Mouse (Mus musculus) liver, postnatal 0 days (tissue): ENCODE results near the gene Dnajc3. TPM values are rescaled to one million over a fixed set of nuclear protein-coding genes. Genes with fewer than 3 reads are reported as not detected.

Experiments
- ATAC-seq: fragments of 200-750 bp; cut with Nextera tagmentation; 2 replicates; pipeline ENCODE4 v1.8.0; 2017; ENCODE audit warnings: mild to moderate bottlenecking, moderate library complexity
- DNase-seq: peaks from one replicate; pipeline ENCODE4 v3.0.0-alpha.2; 2016
- H3K27ac ChIP-seq: fragments of 300-500 bp; sonication (generic); 2 replicates; pipeline ENCODE4 v1.5.1; 2014; ENCODE audit warnings: antibody characterized with exemption, moderate library complexity, mild to moderate bottlenecking, low read depth
- H3K27me3 ChIP-seq: fragments of 300-500 bp; sonication (generic); 2 replicates; pipeline ENCODE4 v1.6.1; 2014; ENCODE audit warnings: low read length, control low read depth, mixed read lengths; ENCODE audit not compliant: insufficient read depth
- H3K36me3 ChIP-seq: fragments of 300-500 bp; sonication (generic); replicated peaks from 2 replicates; pipeline ENCODE4 v1.6.1; 2014; ENCODE audit warnings: mild to moderate bottlenecking, control low read depth, low read length, moderate library complexity, mixed read lengths; ENCODE audit not compliant: insufficient read depth
- H3K4me1 ChIP-seq: fragments of 300-500 bp; sonication (generic); 2 replicates; pipeline ENCODE4 v1.6.1; 2014; ENCODE audit warnings: antibody characterized with exemption, mild to moderate bottlenecking, control low read depth; ENCODE audit not compliant: insufficient read depth
- H3K4me2 ChIP-seq: fragments of 300-500 bp; sonication (generic); 2 replicates; pipeline ENCODE4 v1.6.1; 2014; ENCODE audit warnings: low read depth, mild to moderate bottlenecking, low read length, moderate library complexity, mixed read lengths
- H3K4me3 ChIP-seq: fragments of 300-500 bp; sonication (generic); 2 replicates; pipeline ENCODE4 v1.5.1; 2014; ENCODE audit warnings: low read depth, low read length
- H3K9ac ChIP-seq: fragments of 300-500 bp; sonication (generic); replicated peaks from 2 replicates; pipeline ENCODE4 v1.6.1; 2014; ENCODE audit warnings: mild to moderate bottlenecking, moderate library complexity
- H3K9me3 ChIP-seq: fragments of 300-500 bp; sonication (generic); 2 replicates; pipeline ENCODE4 v1.6.1; 2016; ENCODE audit warnings: mild to moderate bottlenecking, control low read depth, low read length, mixed read lengths
- CTCF ChIP-seq: sonication (generic); IDR thresholded peaks from 2 replicates; pipeline ENCODE4 v1.5.1; 2016; ENCODE audit warnings: antibody characterized with exemption, low read depth
- EP300 ChIP-seq: IDR thresholded peaks from 2 replicates; pipeline ENCODE4 v1.6.1; 2016; ENCODE audit warnings: antibody characterized with exemption, low read depth, mild to moderate bottlenecking
- WGBS: fragments of 180-500 bp; shearing (Covaris S2); extraction: QIAGEN DNeasy Blood & Tissue Kit; methylation state at CpG from one replicate; pipeline ENCODE4 v1.1.7; 2014; ENCODE audit not compliant: insufficient replicate concordance; 5-methylcytosine and 5-hydroxymethylcytosine counted together
- polyA plus RNA-seq: library from polyadenylated mRNA; unstranded; fragments of >200 nt; fragmentation: Nextera tagmentation; extraction: Ambion mirVana; gene quantifications from 2 replicates; pipeline ENCODE4 v1.2.1, GENCODE M21; 2015

Gene Dnajc3
- polyA plus RNA-seq, 1 experiment from 2014 or later: 53.6 TPM

DNA sequence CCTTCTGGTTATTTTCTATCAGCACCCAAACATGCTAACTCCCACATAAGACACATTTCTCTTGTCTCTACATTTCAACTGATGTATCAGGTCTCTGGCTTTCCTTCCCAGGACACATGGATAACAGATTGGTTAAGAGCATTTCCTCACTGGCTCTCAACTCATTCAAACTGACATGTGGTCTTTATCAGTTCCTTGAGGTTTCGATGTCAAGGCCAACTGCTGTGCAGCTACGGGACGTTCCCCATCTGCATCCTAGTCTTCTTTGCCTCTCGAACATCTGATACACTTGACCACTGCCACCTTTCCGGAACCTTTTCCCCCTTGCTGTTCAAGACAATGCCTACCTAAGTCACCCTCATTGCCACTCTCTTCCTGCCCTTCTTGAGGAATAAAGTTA is 24.1 kb upstream of the Dnajc3 start:
- H3K4me2 ChIP-seq: no peak overlapping the region
- DNase-seq: no peak

DNA sequence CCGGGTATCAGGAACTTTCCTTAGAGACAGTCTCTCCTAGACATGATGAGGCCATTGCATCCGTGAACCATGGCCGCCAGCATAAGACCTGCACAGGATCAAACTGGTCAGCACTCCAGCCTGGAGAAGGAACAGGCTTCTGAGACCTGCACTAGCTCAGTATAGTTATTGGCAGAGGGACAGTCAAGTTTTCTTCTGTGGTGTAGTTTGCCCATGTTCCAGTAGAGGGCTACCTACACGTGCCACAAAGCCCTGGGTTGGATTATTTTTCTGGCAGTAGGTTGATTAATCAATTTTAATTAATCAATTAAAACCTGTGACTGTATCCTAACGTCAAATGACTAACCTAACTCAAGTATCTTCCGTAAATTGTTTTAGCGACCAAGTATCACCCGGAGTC is 18.8 kb upstream of the Dnajc3 start:
- no peak for DNase-seq

More for the DNA sequence above, 24.1 kb upstream of the Dnajc3 start:
- Histone ChIP-seq H3K4me3 (no peak overlapping the region), H3K27me3 (no peaks in the 10 kb centered on the region), H3K4me1 (peaks cover 5% of the 10 kb centered on the region; the same call in 1 of the 2 replicates), H3K27ac (no peak overlapping the region), H3K9me3 (no peaks in the 10 kb centered on the region), H3K9ac (no peak overlapping the region), H3K36me3 (no peaks in the 10 kb centered on the region)
- TF ChIP-seq CTCF (no peak), EP300 (no peak)
- ATAC-seq: no peak
- WGBS: 29% methylated on average over 5 of the region's 5 CpGs

DNA sequence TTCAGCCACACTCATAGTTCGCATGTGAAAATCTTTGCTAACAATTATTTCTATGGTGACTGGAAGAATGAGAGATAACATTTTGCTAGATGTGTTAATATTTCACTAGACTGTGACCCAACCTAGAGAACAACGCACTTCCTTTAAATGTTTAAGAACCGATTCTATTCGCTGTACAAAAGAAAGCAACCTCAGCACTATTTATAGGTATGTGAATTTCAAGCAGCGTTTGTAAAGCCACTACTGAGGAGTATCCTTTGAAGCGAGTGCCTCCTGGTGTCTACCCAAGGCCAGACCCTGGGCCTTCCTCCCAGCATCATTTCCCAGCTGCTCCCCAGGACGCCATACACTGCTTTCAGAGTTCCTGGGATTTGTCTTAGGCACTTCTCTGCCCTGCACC is 17.1 kb upstream of the Dnajc3 start:
- DNase-seq (no peak), ATAC-seq (no peak)
- Histone ChIP-seq H3K27me3 (peaks cover 49% of the 10 kb centered on the region), H3K27ac (no peak overlapping the region), H3K9ac (no peak overlapping the region), H3K4me1 (peaks cover 15% of the 10 kb centered on the region), H3K4me3 (no peak overlapping the region), H3K36me3 (no peaks in the 10 kb centered on the region), H3K9me3 (no peaks in the 10 kb centered on the region), H3K4me2 (no peak overlapping the region)
- WGBS: 58% methylated on average over 7 of the region's 7 CpGs
- TF ChIP-seq CTCF: no peak
- TF ChIP-seq EP300: no peak

More for the DNA sequence above, 18.8 kb upstream of the Dnajc3 start:
- Histone ChIP-seq H3K36me3 (no peaks in the 10 kb centered on the region), H3K9me3 (no peaks in the 10 kb centered on the region), H3K9ac (no peak overlapping the region), H3K4me3 (no peak overlapping the region), H3K4me1 (peaks cover 8% of the 10 kb centered on the region), H3K27ac (no peak overlapping the region), H3K4me2 (no peak overlapping the region), H3K27me3 (peaks cover 32% of the 10 kb centered on the region)
- peak; percentile 53 for ATAC-seq
- no peak for TF ChIP-seq EP300
- TF ChIP-seq CTCF: peak; percentile 68
- 61% methylated on average over 8 of the region's 8 CpGs for WGBS

DNA sequence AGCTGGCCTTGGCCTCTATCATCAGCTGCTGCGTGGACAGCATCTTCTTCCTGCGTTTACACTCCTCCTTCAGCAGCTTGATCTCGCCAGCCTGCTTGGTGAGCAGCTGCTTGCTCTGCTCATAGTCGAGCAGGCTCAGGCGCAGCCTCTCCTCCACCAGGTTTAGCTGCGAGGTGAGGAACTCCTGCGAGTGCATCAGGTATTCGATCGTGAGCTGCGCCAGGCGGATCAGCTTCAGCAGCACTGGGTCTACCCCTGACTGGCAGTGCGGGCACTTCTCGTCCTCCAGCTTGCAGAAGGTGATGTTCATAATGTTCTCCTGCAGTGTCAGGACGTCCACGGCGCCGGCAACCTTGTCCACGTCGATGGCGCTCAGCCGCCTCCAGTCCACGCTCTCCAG is 15.5 kb upstream of the Dnajc3 start:
- Histone ChIP-seq H3K4me1 (peaks cover 15% of the 10 kb centered on the region), H3K9me3 (no peaks in the 10 kb centered on the region), H3K27ac (no peak overlapping the region), H3K4me2 (peak overlapping the region; percentile 63), H3K36me3 (no peaks in the 10 kb centered on the region), H3K27me3 (peaks cover 54% of the 10 kb centered on the region), H3K4me3 (peak overlapping the region; percentile 41), H3K9ac (0 out of 2 replicates have a peak overlapping the region, but pooled peaks have one; percentile 30)
- ATAC-seq (no peak), DNase-seq (no peak)
- WGBS: 21% methylated on average over 22 of the region's 22 CpGs
- no peak for TF ChIP-seq CTCF
- no peak for TF ChIP-seq EP300

DNA sequence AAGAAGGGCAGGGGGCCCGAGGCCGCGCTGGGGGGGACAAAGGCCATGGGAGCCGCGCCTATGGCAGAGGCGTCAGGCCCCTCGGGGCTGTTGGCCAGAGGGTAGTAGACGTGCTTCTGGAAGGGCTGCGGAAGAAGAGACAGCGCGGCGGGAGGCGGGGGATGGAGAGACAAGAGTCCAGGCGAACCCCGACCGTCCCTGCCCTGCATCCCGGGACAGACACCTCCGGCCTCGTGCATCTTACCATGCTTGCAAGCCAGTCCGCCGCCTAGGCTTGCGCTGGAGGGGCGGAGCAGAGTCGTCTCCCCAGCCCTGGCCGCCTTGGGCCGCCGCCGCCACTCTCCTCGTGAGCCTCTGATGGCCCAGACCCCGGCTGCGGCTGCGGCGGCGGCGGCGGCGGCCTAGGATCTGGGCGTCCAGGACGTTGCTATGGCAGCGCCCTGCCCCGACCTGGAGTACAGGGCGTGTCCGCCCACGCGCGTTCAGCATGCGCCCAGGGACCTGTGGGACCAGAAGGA is 15.1 kb upstream of the Dnajc3 start:
- Histone ChIP-seq H3K4me2 (peak overlapping the region; percentile 63), H3K9ac (0 out of 2 replicates have a peak overlapping the region, but pooled peaks have one; percentile 30), H3K27ac (no peak overlapping the region), H3K9me3 (no peaks in the 10 kb centered on the region), H3K27me3 (peaks cover 54% of the 10 kb centered on the region), H3K4me3 (peak overlapping the region; percentile 41), H3K4me1 (peaks cover 15% of the 10 kb centered on the region), H3K36me3 (no peaks in the 10 kb centered on the region)
- ATAC-seq: peak; percentile 56
- 3% methylated on average over 47 of the region's 47 CpGs for WGBS
- peak; percentile 44 for DNase-seq
- TF ChIP-seq CTCF (no peak), EP300 (no peak)

DNA sequence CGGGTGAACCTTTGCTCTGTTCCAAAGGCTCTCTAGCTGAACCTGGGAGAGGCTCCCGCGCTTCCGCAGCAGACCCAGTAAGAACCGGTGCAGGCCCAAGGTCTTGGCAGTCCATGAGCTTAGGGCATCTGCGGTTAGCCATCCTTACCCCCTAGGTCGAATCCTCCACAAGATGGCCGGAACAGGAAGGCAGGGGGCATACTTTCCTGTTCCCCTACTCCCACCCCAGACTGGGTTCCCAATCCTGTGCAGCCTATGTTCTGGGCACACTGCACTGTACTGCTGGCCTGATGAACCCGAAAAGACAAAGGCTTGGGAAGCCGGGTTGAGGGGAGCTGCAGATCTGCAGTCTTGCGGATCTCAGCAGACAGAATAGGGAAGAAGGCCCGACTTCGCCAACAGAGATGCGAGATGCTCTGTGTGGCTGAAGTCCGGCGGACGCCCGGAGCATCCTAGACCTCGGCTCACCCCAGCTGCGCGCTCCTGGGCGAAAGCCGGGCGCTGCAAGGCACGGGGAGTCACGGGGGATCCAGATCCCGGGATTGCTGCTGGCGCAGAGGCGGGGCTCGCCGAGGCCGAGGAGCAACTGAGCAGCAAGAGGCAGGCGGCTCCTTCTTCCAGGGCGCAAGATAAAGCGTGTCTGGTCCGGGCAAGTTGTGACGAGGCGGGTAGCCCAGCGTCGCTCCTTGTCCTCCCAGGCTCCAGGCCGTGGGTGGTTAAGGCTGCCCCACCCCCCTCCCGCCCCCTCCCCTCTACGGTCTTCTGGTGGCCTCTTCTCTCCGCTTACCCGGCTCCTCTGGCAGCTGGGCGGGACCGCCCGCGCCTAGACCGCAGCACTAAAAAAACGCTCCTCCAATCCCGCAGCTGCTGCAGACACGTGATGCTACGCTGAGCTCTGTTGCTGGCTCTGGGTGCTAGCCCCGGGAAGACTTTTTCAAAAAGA is 12.8 kb upstream of the Dnajc3 start, which contains the start of gene Dzip1:
Dzip1 (minus strand) TSS at position 788 of the 943 bp plus-strand sequence.
- H3K4me3 ChIP-seq: peak within 1 kb of the TSS; percentile 49
- peaks cover 54% of the 10 kb centered on the region for H3K27me3 ChIP-seq
- peak; percentile 66 for ATAC-seq
- H3K4me1 ChIP-seq: peaks cover 15% of the 10 kb centered on the region
- no peaks in the 10 kb centered on the region for H3K9me3 ChIP-seq
- WGBS: 4% methylated on average over 49 of the region's 55 CpGs
- DNase-seq: no peak
- no peak within 1 kb of the TSS for H3K27ac ChIP-seq
- TF ChIP-seq CTCF (no peak), EP300 (no peak)
- no peaks in the 10 kb centered on the region for H3K36me3 ChIP-seq
- H3K4me2 ChIP-seq: peak within 1 kb of the TSS; percentile 74
- H3K9ac ChIP-seq: peak within 1 kb of the TSS; percentile 41
